In the genomic region with DNA sequence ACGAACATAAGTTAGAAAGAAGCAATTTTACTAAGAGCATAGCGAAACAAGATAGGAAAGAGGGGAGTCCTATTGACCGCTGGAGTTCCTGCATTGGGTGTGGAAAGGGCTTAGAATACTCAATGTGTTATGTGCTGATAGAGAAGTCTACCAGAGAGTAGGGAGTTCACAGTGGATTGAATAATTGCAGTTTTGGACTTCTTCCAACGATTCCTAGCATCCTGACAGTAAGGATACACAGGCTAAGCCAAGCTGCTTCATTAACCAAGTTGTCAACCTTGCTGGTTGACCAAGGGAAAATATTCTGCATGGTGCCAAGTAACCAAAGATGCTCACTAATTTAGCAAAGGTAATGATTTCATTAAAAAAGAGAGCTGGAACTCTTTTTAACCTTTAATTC, we compare ENCODE assay signal across 22 mouse cellular contexts.
DNase-seq lines count a peak whose midpoint lies in the region; ATAC-seq and TF ChIP-seq lines count a peak whose summit lies in the region.
"Had no signal": no experiment of that assay in that cellular context is flagged by ENCODE, and none has a peak within 500 bp of the region (broad histone marks: within the 10 kb centered on the region; RNA-seq: fewer than 3 reads in every experiment).

No protein-coding gene starts in this region.

- 74% methylated on average over 4 of the region's 4 CpGs for WGBS in hindbrain, postnatal 0 days
- 91% methylated on average over 4 of the region's 4 CpGs for WGBS in hindbrain, embryonic 11.5 days
- 86% methylated on average over 4 of the region's 4 CpGs for WGBS in midbrain, postnatal 0 days
- WGBS in midbrain, embryonic 13.5 days: 91% methylated on average over 4 of the region's 4 CpGs

- ATAC-seq in hindbrain, postnatal 0 days: no peak
- ATAC-seq in hindbrain, embryonic 11.5 days (ENCODE audit: low FRiP score): no peak
- no peak for ATAC-seq in midbrain, postnatal 0 days (ENCODE audit: low FRiP score)
- ATAC-seq in midbrain, embryonic 13.5 days: no peak
- ATAC-seq: forebrain, embryonic 15.5 days; hindbrain, embryonic 16.5 days had no signal

- no peak overlapping the region for H3K4me3 ChIP-seq in hindbrain, postnatal 0 days (ENCODE audit: low read length)
- no peak overlapping the region for H3K4me3 ChIP-seq in hindbrain, embryonic 11.5 days (ENCODE audit: low read depth, low read length)
- no peak overlapping the region for H3K4me3 ChIP-seq in midbrain, postnatal 0 days (ENCODE audit: low read depth, low read length)
- no peak overlapping the region for H3K4me3 ChIP-seq in midbrain, embryonic 13.5 days (replicated peaks)
- H3K4me3 ChIP-seq: embryonic facial prominence, embryonic 10.5 days; erythroblast, embryonic 14.5 days; forebrain, embryonic 10.5 days; forebrain, embryonic 15.5 days; heart, adult 2 months; heart, embryonic 15.5 days had no signal

- no peak overlapping the region for H3K27ac ChIP-seq in hindbrain, postnatal 0 days
- no peak overlapping the region for H3K27ac ChIP-seq in hindbrain, embryonic 11.5 days (ENCODE audit: low read depth, low read length)
- no peak overlapping the region for H3K27ac ChIP-seq in midbrain, postnatal 0 days (ENCODE audit: low read depth, low read length)
- H3K27ac ChIP-seq in midbrain, embryonic 13.5 days: no peak overlapping the region
- H3K27ac ChIP-seq: embryonic facial prominence, embryonic 10.5 days; forebrain, embryonic 10.5 days; forebrain, embryonic 15.5 days; heart, adult 2 months; heart, embryonic 15.5 days had no signal

- H3K27me3 ChIP-seq in hindbrain, postnatal 0 days (ENCODE audit: insufficient read depth, low read length): no peaks in the 10 kb centered on the region
- no peaks in the 10 kb centered on the region for H3K27me3 ChIP-seq in hindbrain, embryonic 11.5 days (ENCODE audit: control insufficient read depth, insufficient read depth, low read length)
- H3K27me3 ChIP-seq in midbrain, postnatal 0 days (ENCODE audit: insufficient read depth, low read length): no peaks in the 10 kb centered on the region
- H3K27me3 ChIP-seq in midbrain, embryonic 13.5 days: no peaks in the 10 kb centered on the region
- H3K27me3 ChIP-seq: forebrain, embryonic 15.5 days; heart, embryonic 15.5 days had no signal

- H3K4me1 ChIP-seq in hindbrain, postnatal 0 days (ENCODE audit: insufficient read depth, low read length): no peaks in the 10 kb centered on the region
- no peaks in the 10 kb centered on the region for H3K4me1 ChIP-seq in hindbrain, embryonic 11.5 days (replicated peaks; ENCODE audit: control insufficient read depth, insufficient read depth, low read length)
- no peaks in the 10 kb centered on the region for H3K4me1 ChIP-seq in midbrain, postnatal 0 days (ENCODE audit: insufficient read depth, low read length)
- peaks cover 9% of the 10 kb centered on the region for H3K4me1 ChIP-seq in midbrain, embryonic 13.5 days (replicated peaks)

- no peaks in the 10 kb centered on the region for H3K36me3 ChIP-seq in hindbrain, postnatal 0 days (ENCODE audit: insufficient read depth, low read length)
- no peaks in the 10 kb centered on the region for H3K36me3 ChIP-seq in hindbrain, embryonic 11.5 days (ENCODE audit: control insufficient read depth, insufficient read depth, low read length)
- no peaks in the 10 kb centered on the region for H3K36me3 ChIP-seq in midbrain, postnatal 0 days (ENCODE audit: insufficient read depth, low read length)
- no peaks in the 10 kb centered on the region for H3K36me3 ChIP-seq in midbrain, embryonic 13.5 days
- H3K36me3 ChIP-seq: forebrain, embryonic 15.5 days; heart, embryonic 15.5 days had no signal

- no peak for TF ChIP-seq CTCF in hindbrain, postnatal 0 days (IDR thresholded peaks at IDR 0.05; ENCODE audit: low read depth)
- no peak for TF ChIP-seq CTCF in midbrain, postnatal 0 days (IDR thresholded peaks at IDR 0.05)
- no peak for TF ChIP-seq CTCF in brain, embryonic 14.5 days (IDR thresholded peaks at IDR 0.05; ENCODE audit: borderline replicate concordance, extremely low read depth, insufficient read depth, insufficient read length)

- no peak for TF ChIP-seq POLR2A in brain, embryonic 14.5 days (IDR thresholded peaks at IDR 0.05; ENCODE audit: borderline replicate concordance, extremely low read depth, insufficient read depth, insufficient read length, poor library complexity, severe bottlenecking)

- H3K9ac ChIP-seq in hindbrain, postnatal 0 days (replicated peaks; ENCODE audit: low read length): no peak overlapping the region
- no peak overlapping the region for H3K9ac ChIP-seq in hindbrain, embryonic 11.5 days (ENCODE audit: low read depth, low read length)
- H3K9ac ChIP-seq in midbrain, postnatal 0 days (replicated peaks; ENCODE audit: low read length, poor library complexity, severe bottlenecking): no peak overlapping the region
- H3K9ac ChIP-seq in midbrain, embryonic 13.5 days (replicated peaks): no peak overlapping the region
- H3K9ac ChIP-seq: forebrain, embryonic 15.5 days; heart, embryonic 15.5 days had no signal

- no peaks in the 10 kb centered on the region for H3K9me3 ChIP-seq in hindbrain, postnatal 0 days (ENCODE audit: low read length)
- H3K9me3 ChIP-seq in hindbrain, embryonic 11.5 days (ENCODE audit: control insufficient read depth, low read length): no peaks in the 10 kb centered on the region
- H3K9me3 ChIP-seq in midbrain, postnatal 0 days (ENCODE audit: low read length): no peaks in the 10 kb centered on the region
- H3K9me3 ChIP-seq in midbrain, embryonic 13.5 days: no peaks in the 10 kb centered on the region
- H3K9me3 ChIP-seq: embryonic facial prominence, embryonic 10.5 days; forebrain, embryonic 10.5 days; forebrain, embryonic 15.5 days; heart, embryonic 15.5 days had no signal

- no peak overlapping the region for H3K4me2 ChIP-seq in hindbrain, postnatal 0 days (ENCODE audit: low read depth, low read length)
- H3K4me2 ChIP-seq in hindbrain, embryonic 11.5 days (replicated peaks; ENCODE audit: low read depth, low read length): no peak overlapping the region
- no peak overlapping the region for H3K4me2 ChIP-seq in midbrain, postnatal 0 days (ENCODE audit: low read depth, low read length, poor library complexity, severe bottlenecking)
- H3K4me2 ChIP-seq in midbrain, embryonic 13.5 days (replicated peaks): no peak overlapping the region
- H3K4me2 ChIP-seq: forebrain, embryonic 15.5 days; heart, embryonic 11.5 days; heart, embryonic 15.5 days had no signal

- peak; percentile 36 for DNase-seq in cerebellum, adult 9-10 months
- DNase-seq in cerebellum, adult 11 months: no peak
- peak; percentile 57 for DNase-seq in hindbrain, postnatal 0 days (ENCODE audit: low spot score)
- DNase-seq in hindbrain, embryonic 11.5 days (ENCODE audit: low spot score): no peak
- DNase-seq in midbrain, postnatal 0 days (ENCODE audit: low spot score): peak; percentile 50
- DNase-seq in brain, embryonic 14.5 days (ENCODE audit: low read depth): peak; percentile 66
- DNase-seq in left cerebral cortex, adult 8-10 months (ENCODE audit: low spot score in 2 of 2): no peak
- DNase-seq: adrenal gland, adult 2 months; adrenal gland, postnatal 25 days; cerebellum, adult 8-10 months; gastrocnemius, postnatal 14 days; heart, adult 2 months; heart, postnatal 14 days; kidney, adult 11 months had no signal

Comparison
In these comparisons a context has a peak if more than half of its experiments do, and no peak if none do; other contexts are left out.
1. DNase-seq: peak in cerebellum, adult 9-10 months (single experiment), hindbrain, postnatal 0 days (single experiment), midbrain, postnatal 0 days (single experiment) and brain, embryonic 14.5 days (single experiment); none in cerebellum, adult 11 months (single experiment), hindbrain, embryonic 11.5 days (single experiment) and left cerebral cortex, adult 8-10 months (0 of 2).